Mouse (Mus musculus) heart, embryonic 10.5 days (tissue): ENCODE data around the gene Gm45717. TPM values are rescaled to one million over a fixed set of nuclear protein-coding genes. Genes with fewer than 3 reads are reported as not detected.

Source experiments
- DNase-seq: peaks from one replicate; pipeline ENCODE4 v3.0.0-alpha.2; 2017; ENCODE audit warnings: low spot score
- H3K27ac ChIP-seq: fragments of 300-500 bp; sonication (generic); 2 replicates; pipeline ENCODE4 v1.5.1; 2016; ENCODE audit warnings: mild to moderate bottlenecking
- H3K27me3 ChIP-seq: fragments of 300-500 bp; sonication (generic); 2 replicates; pipeline ENCODE4 v1.6.1; 2016; ENCODE audit warnings: mild to moderate bottlenecking; ENCODE audit not compliant: poor library complexity, insufficient read depth, severe bottlenecking
- H3K36me3 ChIP-seq: fragments of 300-500 bp; sonication (generic); 2 replicates; pipeline ENCODE4 v1.6.1; 2016; ENCODE audit warnings: mild to moderate bottlenecking, moderate library complexity
- H3K4me1 ChIP-seq: fragments of 300-500 bp; sonication (generic); 2 replicates; pipeline ENCODE4 v1.6.1; 2016; ENCODE audit warnings: mild to moderate bottlenecking
- H3K4me3 ChIP-seq: fragments of 300-500 bp; sonication (generic); 2 replicates; pipeline ENCODE4 v1.5.1; 2016; ENCODE audit warnings: mild to moderate bottlenecking, moderate library complexity
- H3K9me3 ChIP-seq: fragments of 300-500 bp; sonication (generic); 2 replicates; pipeline ENCODE4 v1.6.1; 2016; ENCODE audit warnings: mild to moderate bottlenecking, moderate library complexity
- WGBS: fragments of 180-500 bp; shearing (Covaris S2); methylation state at CpG from one replicate; pipeline ENCODE4 v1.1.7; 2016; 5-methylcytosine and 5-hydroxymethylcytosine counted together
- polyA plus RNA-seq: library from polyadenylated mRNA; unstranded; fragments of >200 nt; fragmentation: Nextera tagmentation; extraction: Ambion mirVana; gene quantifications from 2 replicates; pipeline ENCODE4 v1.2.1, GENCODE M21; 2016

The Gm45717 gene
- polyA plus RNA-seq, 1 experiment from 2014 or later: not detected

DNA sequence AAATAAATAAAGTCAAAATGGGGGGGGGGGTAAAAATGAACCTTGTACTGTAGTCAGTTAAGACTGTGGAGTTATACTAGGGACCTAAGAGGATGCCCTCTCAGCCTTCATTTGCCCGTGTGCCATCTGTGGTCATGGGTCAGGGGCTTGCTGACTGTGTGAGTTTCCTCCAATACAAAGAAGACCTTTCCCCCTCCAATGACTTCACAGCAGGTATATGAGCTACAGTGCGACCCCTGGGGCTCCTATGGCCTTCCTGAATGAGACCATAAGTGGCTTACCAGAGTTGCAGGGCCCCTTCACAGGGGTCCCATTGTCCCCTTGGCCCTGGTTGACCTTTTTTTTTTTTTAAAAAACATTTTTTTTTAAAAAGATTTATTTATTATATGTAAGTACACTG lies 5.7 kb upstream of the Gm45717 start:
- 65% methylated on average over 2 of the region's 2 CpGs for whole genome bisulfite sequencing
- H3K4me1 ChIP-seq: peaks cover 2% of the 10 kb centered on the region; the same call in 1 of the 2 replicates
- H3K27me3 ChIP-seq: peaks cover 14% of the 10 kb centered on the region
- no peak for DNase-seq
- H3K36me3 ChIP-seq: no peaks in the 10 kb centered on the region
- no peak overlapping the region for H3K27ac ChIP-seq
- no peaks in the 10 kb centered on the region for H3K9me3 ChIP-seq
- no peak overlapping the region for H3K4me3 ChIP-seq

GRCm38 (mm10) chr7:140960026-140960425 lies 4.3 kb upstream of the Gm45717 start:
- no peaks in the 10 kb centered on the region for H3K36me3 ChIP-seq
- WGBS: 75% methylated on average over 5 of the region's 5 CpGs
- no peaks in the 10 kb centered on the region for H3K9me3 ChIP-seq
- no peak overlapping the region for H3K4me3 ChIP-seq
- H3K4me1 ChIP-seq: peaks cover 15% of the 10 kb centered on the region
- no peak for DNase-seq
- H3K27ac ChIP-seq: no peak overlapping the region
- peaks cover 11% of the 10 kb centered on the region; the same call in 1 of the 2 replicates for H3K27me3 ChIP-seq

- no peak for DNase-seq
- no peak overlapping the region for H3K4me3 ChIP-seq
- H3K36me3 ChIP-seq: no peaks in the 10 kb centered on the region
- H3K27ac ChIP-seq: no peak overlapping the region
- H3K9me3 ChIP-seq: no peaks in the 10 kb centered on the region
- H3K27me3 ChIP-seq: peaks cover 11% of the 10 kb centered on the region; the same call in 1 of the 2 replicates
- peaks cover 22% of the 10 kb centered on the region for H3K4me1 ChIP-seq
- 15% methylated on average over 9 of the region's 9 CpGs for WGBS
Observed at GRCm38 (mm10) chr7:140959181-140959901, 3.6 kb upstream of the Gm45717 start.

GRCm38 (mm10) chr7:140956556-140956869 lies 776 bp upstream of the Gm45717 start:
- Histone ChIP-seq H3K4me3 (no peak overlapping the region), H3K9me3 (no peaks in the 10 kb centered on the region), H3K27ac (peak overlapping the region; percentile 86), H3K27me3 (0 out of 2 replicates have a peak, but pooled peaks cover 11% of the 10 kb centered on the region), H3K36me3 (0 out of 2 replicates have a peak, but pooled peaks cover 6% of the 10 kb centered on the region), H3K4me1 (peaks cover 35% of the 10 kb centered on the region)
- 44% methylated on average over 6 of the region's 6 CpGs for WGBS
- DNase-seq: no peak

DNA sequence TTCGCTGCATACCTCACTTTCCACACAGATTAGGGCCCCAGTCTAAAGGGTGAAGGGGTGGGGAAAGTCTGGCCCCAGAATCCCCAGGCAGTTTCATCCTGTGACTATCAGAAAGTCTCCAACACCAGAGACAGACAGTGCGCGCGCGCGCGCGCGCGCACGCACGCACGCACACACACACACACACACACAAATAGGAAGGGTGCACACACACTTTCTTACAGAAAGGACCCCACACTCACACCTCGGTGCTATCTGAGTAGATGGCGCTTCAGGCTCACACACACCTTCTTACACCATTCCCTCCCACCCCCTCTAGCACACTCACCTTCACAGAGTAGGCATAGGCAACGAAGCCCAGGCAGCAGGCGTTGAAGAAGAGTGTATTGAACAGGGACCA lies 395 bp downstream of the Gm45717 start:
- 0 out of 2 replicates have a peak, but pooled peaks cover 6% of the 10 kb centered on the region for H3K36me3 ChIP-seq
- no peaks in the 10 kb centered on the region for H3K9me3 ChIP-seq
- WGBS: 14% methylated on average over 17 of the region's 17 CpGs
- no peak for DNase-seq
- peaks cover 44% of the 10 kb centered on the region for H3K4me1 ChIP-seq
- H3K4me3 ChIP-seq: peak overlapping the region; percentile 66
- H3K27me3 ChIP-seq: 0 out of 2 replicates have a peak, but pooled peaks cover 11% of the 10 kb centered on the region
- H3K27ac ChIP-seq: peak overlapping the region; percentile 86

DNA sequence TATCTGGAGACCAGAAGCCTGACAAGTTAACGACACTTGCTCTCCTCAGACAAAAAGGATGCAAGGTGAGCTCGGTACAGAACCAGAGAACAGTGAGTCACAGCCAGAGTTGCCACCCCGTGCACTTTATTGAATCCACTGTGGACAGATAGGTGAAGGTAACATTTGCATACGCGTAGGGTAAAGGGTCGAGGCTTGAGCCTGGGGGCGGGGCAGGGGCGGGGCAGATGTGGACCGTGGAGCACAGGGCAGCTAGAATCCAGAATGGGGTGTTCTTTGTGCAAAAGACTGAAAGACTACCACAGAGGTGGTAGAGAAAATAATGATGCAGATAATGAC lies 1.0 kb downstream of the Gm45717 start:
- no peak for DNase-seq
- Histone ChIP-seq H3K27me3 (0 out of 2 replicates have a peak, but pooled peaks cover 6% of the 10 kb centered on the region), H3K9me3 (no peaks in the 10 kb centered on the region), H3K36me3 (0 out of 2 replicates have a peak, but pooled peaks cover 7% of the 10 kb centered on the region), H3K27ac (0 out of 2 replicates have a peak overlapping the region, but pooled peaks have one; percentile 86), H3K4me3 (peak overlapping the region; percentile 66), H3K4me1 (peaks cover 47% of the 10 kb centered on the region)
- 8% methylated on average over 9 of the region's 9 CpGs for WGBS

DNA sequence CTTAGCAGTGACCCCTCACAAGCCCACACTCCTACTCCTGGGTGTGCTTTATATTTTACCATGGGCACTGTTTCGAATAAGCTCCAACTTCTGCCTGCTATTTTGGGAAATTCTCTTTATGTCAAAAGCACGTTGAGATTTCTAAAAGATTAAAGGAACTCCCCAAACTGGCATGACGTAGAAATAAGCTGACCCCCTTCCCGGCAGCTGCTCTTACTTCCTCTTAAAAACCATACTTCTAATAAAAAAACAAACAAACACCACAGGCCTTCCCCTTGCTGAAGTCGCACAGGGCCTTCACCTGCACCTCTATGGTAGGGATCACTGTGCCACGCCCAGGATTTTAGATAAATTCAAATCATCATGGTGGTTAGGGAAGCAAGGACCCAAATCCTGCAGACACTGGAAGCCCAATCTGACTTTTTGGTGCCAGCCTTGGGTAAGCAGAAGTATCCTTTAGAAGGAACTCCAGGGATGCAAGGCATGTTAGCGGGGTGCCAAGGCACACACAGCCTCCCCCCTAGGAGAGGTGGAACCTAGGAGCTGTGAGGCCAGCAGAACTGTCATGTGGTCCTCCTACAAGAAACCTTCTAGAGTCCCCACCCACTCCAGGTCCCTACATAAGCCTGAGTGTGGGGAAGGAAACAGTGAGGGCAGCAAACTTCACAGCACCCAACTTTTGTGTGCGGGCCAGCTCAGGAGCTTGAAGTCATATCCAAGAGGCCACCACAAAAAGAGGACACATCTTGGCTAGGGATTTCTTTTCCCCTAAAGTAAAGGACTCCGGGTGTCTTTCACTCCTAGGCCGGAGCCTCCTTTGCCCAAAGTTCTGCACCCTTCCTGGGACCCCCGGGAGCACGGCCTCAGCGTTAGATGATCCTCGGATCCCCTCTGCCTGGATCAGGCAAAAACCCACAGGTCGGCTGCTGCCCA lies 1.7 kb downstream of the Gm45717 start:
- peak overlapping the region; percentile 66 for H3K4me3 ChIP-seq
- peaks cover 13% of the 10 kb centered on the region; the same call in 1 of the 2 replicates for H3K36me3 ChIP-seq
- H3K27me3 ChIP-seq: 0 out of 2 replicates have a peak, but pooled peaks cover 6% of the 10 kb centered on the region
- WGBS: 59% methylated on average over 15 of the region's 15 CpGs
- DNase-seq: no peak
- no peak overlapping the region for H3K27ac ChIP-seq
- H3K9me3 ChIP-seq: no peaks in the 10 kb centered on the region
- H3K4me1 ChIP-seq: peaks cover 47% of the 10 kb centered on the region

GRCm38 (mm10) chr7:140953133-140953532 lies 2.6 kb downstream of the Gm45717 start:
- WGBS: 73% methylated on average over 11 of the region's 11 CpGs
- Histone ChIP-seq H3K4me1 (peaks cover 54% of the 10 kb centered on the region), H3K9me3 (no peaks in the 10 kb centered on the region), H3K4me3 (no peak overlapping the region), H3K27ac (no peak overlapping the region), H3K36me3 (peaks cover 23% of the 10 kb centered on the region), H3K27me3 (no peaks in the 10 kb centered on the region)
- no peak for DNase-seq

GRCm38 (mm10) chr7:140952441-140952840 lies 3.3 kb downstream of the Gm45717 start:
- Histone ChIP-seq H3K27ac (no peak overlapping the region), H3K27me3 (no peaks in the 10 kb centered on the region), H3K4me3 (no peak overlapping the region), H3K36me3 (peaks cover 30% of the 10 kb centered on the region), H3K9me3 (no peaks in the 10 kb centered on the region), H3K4me1 (peaks cover 61% of the 10 kb centered on the region)
- 72% methylated on average over 7 of the region's 7 CpGs for WGBS
- no peak for DNase-seq

DNA sequence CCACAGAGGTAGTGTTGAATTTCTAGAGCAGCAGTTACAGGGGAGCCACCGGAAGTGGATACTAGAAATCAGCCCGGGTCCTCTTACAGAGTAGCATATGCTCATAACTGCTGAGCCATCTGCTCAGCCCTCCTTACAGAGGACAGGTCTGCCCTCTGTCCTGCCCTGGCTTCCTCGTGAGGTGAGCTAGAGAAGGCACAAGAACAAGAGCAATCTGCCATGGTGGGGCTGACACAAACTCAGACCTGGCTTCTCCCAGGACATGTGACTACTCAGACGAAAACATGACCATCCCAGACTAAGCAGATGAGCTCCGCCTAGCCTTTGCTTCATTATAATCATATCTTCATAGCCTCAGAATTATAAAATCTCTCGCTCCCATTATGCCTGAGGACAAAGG lies 4.0 kb downstream of the Gm45717 start:
- Histone ChIP-seq H3K27ac (no peak overlapping the region), H3K27me3 (no peaks in the 10 kb centered on the region), H3K36me3 (peaks cover 35% of the 10 kb centered on the region), H3K4me3 (no peak overlapping the region), H3K4me1 (peaks cover 66% of the 10 kb centered on the region), H3K9me3 (no peaks in the 10 kb centered on the region)
- WGBS: 73% methylated on average over 6 of the region's 6 CpGs
- no peak for DNase-seq

DNA sequence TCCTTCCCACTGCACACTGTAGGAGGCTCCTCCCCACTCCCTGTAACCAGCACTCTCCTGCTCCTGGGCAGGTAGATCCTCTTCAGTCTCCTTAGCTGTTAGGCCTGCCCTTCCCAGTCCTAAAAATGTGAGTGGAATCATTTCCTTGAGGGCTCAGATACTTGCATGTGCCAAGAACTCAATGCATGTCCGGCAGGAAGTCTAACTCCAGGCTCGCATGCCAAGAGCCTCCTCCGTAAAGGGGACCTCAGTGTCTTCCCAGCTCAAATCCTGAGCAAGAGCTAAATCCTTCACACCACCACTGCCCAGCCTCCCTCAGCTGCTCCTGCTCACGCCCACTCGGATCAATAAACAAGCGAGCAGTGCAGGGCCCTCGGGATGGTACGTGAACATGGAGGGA lies 4.7 kb downstream of the Gm45717 start:
- 52% methylated on average over 8 of the region's 8 CpGs for WGBS

GRCm38 (mm10) chr7:140949824-140950530 lies 5.8 kb downstream of the Gm45717 start, which contains the start of gene Ifitm5:
Ifitm5 (minus strand) TSS chr7:140950291.
- no peak for DNase-seq
- 85% methylated on average over 16 of the region's 16 CpGs for WGBS
- no peak within 1 kb of the TSS for H3K4me3 ChIP-seq
- H3K36me3 ChIP-seq: peaks cover 51% of the 10 kb centered on the region
- no peaks in the 10 kb centered on the region for H3K9me3 ChIP-seq
- H3K4me1 ChIP-seq: peaks cover 57% of the 10 kb centered on the region
- H3K27me3 ChIP-seq: no peaks in the 10 kb centered on the region
- 0 out of 2 replicates have a peak within 1 kb of the TSS, but pooled peaks have one; percentile 13 for H3K27ac ChIP-seq

More for the DNA sequence above, 4.7 kb downstream of the Gm45717 start:
- Histone ChIP-seq H3K4me1 (peaks cover 65% of the 10 kb centered on the region), H3K27ac (0 out of 2 replicates have a peak overlapping the region, but pooled peaks have one; percentile 13), H3K9me3 (no peaks in the 10 kb centered on the region), H3K4me3 (no peak overlapping the region), H3K27me3 (no peaks in the 10 kb centered on the region), H3K36me3 (peaks cover 41% of the 10 kb centered on the region)
- DNase-seq: no peak
